Mouse (Mus musculus) adrenal gland, adult (tissue): Measurements from ENCODE around the gene Olfr382.
"Not testable (repeated sequence)": the region's sequence is repeated elsewhere in the genome, so short reads cannot be mapped to it uniquely, and the experiment has no call there.

Experiments
- DNase-seq, 2 experiments: peaks; one replicate each; pipeline ENCODE4 v3.0.0; 2022 to 2023; ENCODE audit warnings: low spot score in 1 of 2; ENCODE audit not compliant: inconsistent age in 2 of 2

Gene Olfr382

GRCm38 (mm10) chr11:73517097-73517496 lies at the start of gene Olfr382:
Gene Olfr382 (minus strand): TSS chr11:73517197.
- DNase-seq, result no peak

GRCm38 (mm10) chr11:73528971-73529370 lies 12.0 kb upstream of the Olfr382 start:
- not testable (repeated sequence) for DNase-seq

- no peak for DNase-seq
These were observed 25.5 kb downstream of the Olfr382 start, which contains the start of gene Olfr381 for GRCm38 (mm10) chr11:73491503-73491902. Gene Olfr381 (minus strand): TSS chr11:73491603.
